Mouse (Mus musculus) heart, adult 11 months (tissue): ENCODE measurements around the gene Slc45a3.

Experiments
- DNase-seq: peaks from one replicate; pipeline ENCODE4 v3.0.0; 2022

Gene Slc45a3

GRCm38 (mm10) chr1:132030574-132030973, 67.8 kb downstream of the Slc45a3 start:
- no peak for DNase-seq

GRCm38 (mm10) chr1:132032172-132032571, 69.4 kb downstream of the Slc45a3 start:
- no peak for DNase-seq
